Mouse (Mus musculus): ENCODE measurements at regions not wholly inside any gene's neighbourhood (a gene's known extent, or its start where the extent isn't known, plus 50 kb on each side); places are given as distances from the start of the nearest gene placed in this dataset.

DNA sequence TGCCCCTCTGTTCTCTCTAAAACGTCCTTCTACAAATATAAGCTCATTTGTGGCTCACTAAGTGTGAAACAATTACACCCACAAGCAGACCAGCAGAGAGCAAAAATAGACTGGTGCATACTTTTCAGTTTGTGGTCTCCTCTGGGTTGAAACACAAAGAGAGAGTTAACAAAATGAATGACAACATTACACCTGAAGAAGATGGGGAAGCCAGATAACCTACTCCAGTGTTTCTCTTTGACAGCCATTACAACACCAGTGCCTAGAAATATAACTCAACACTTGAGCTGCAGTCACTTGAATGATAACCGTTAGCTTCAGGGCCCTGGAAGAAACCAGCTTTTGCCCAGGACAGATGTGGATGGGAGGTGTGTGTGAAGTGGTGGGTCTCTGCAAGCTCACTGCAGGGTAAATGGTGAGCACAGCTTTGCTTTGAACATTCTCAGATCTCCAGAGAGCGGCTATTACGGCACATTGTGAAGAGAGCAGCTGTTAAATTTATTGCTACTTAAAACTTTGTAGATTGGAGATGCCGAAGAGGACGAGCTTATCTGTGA is 316.5 kb upstream of the 4930412O13Rik start:
- H3K27me3 ChIP-seq, result no peaks in the 10 kb centered on the region
- H3K4me1 ChIP-seq (replicated peaks), result no peaks in the 10 kb centered on the region; the same call in 1 of the 2 replicates
- no peaks in the 10 kb centered on the region for H3K36me3 ChIP-seq
- 18% methylated on average over 6 of the region's 6 CpGs for WGBS
- no peak overlapping the region for H3K9ac ChIP-seq
- no peaks in the 10 kb centered on the region for H3K9me3 ChIP-seq
- no peak overlapping the region for H3K4me2 ChIP-seq
- no peak overlapping the region for H3K4me3 ChIP-seq
- no peak overlapping the region for H3K27ac ChIP-seq (replicated peaks)
- no peak; the same call in 1 of the 2 replicates for ATAC-seq (ENCODE audit: low read depth)

DNA sequence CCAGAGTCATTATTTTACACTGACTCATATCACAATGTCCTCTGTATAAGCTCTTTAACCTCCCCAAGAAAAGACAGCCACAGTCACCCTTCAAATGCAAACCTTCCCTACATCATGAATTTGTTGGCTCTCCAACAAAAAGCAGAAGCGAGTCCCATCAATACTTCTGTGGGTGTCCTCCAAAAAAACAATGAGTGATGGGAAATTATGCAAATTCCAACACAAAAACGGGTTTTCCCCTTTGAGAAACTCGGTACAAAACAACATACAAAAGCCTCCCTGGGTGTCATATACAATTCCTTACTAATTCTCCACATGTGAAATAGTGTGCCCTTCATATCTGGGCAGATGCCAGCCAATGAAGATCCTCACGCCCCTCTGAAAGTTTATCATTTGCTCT is 311.8 kb upstream of the 4930412O13Rik start:
- no peak overlapping the region for H3K4me2 ChIP-seq
- ATAC-seq (ENCODE audit: low read depth), result no peak

DNA sequence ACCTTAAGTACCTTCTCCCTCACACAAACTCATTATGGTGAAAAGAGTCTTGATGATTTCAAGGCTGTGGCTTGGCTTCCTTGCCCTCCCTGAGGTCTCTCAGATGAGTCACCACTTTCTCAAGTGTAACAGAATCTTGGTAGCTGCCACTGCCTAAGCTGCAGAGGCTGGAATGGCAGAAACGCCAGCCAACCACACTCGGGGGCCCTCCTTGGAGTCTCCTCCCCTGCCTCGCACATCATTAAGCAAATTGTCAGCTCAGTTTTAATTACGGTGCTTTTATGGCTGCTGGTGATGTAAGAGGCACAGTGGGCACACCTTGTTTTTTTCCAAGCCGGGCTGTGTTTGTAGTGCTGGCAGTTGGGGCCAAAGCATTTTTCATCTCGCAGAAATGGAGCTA is 306.9 kb upstream of the 4930412O13Rik start:
- Histone ChIP-seq H3K4me1 (replicated peaks) (0 out of 2 replicates have a peak, but pooled peaks cover 6% of the 10 kb centered on the region), H3K4me2 (no peak overlapping the region), H3K9ac (no peak overlapping the region), H3K27me3 (no peaks in the 10 kb centered on the region), H3K36me3 (no peaks in the 10 kb centered on the region), H3K27ac (replicated peaks) (no peak overlapping the region), H3K9me3 (no peaks in the 10 kb centered on the region), H3K4me3 (no peak overlapping the region)
- WGBS, result 25% methylated on average over 6 of the region's 6 CpGs
- peak; percentile 92 for ATAC-seq (ENCODE audit: low read depth)

More for the DNA sequence above, 311.8 kb upstream of the 4930412O13Rik start:
- Histone ChIP-seq H3K4me3 (no peak overlapping the region), H3K9me3 (no peaks in the 10 kb centered on the region), H3K27me3 (no peaks in the 10 kb centered on the region), H3K36me3 (no peaks in the 10 kb centered on the region), H3K9ac (no peak overlapping the region), H3K27ac (replicated peaks) (no peak overlapping the region), H3K4me1 (replicated peaks) (peaks cover 1% of the 10 kb centered on the region; the same call in 1 of the 2 replicates)
- WGBS, result 82% methylated on average over 4 of the region's 4 CpGs

DNA sequence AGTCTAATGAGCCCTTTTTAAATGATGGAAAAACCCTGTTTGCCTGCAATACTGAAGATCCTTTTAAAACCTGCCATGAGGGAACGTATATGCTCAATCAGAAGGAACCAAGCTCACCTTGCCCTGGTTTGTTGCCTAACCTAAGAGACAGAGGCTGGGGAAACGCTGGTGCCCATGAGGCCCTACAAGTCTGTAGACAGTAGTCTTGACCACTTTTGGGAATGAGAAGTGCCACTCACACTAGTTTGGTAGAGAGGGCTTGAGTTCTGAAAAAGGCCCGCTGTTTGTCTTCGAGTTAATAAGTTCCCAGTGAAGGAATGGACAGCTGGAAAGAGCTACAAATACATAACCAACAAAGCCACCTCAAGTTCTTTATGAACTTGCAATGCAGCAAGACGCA is 306.4 kb upstream of the 4930412O13Rik start:
- no peak for ATAC-seq (ENCODE audit: low read depth)
- Histone ChIP-seq H3K27me3 (no peaks in the 10 kb centered on the region), H3K4me3 (no peak overlapping the region), H3K9me3 (no peaks in the 10 kb centered on the region), H3K36me3 (no peaks in the 10 kb centered on the region), H3K4me2 (no peak overlapping the region), H3K4me1 (replicated peaks) (0 out of 2 replicates have a peak, but pooled peaks cover 6% of the 10 kb centered on the region), H3K9ac (no peak overlapping the region), H3K27ac (replicated peaks) (no peak overlapping the region)
- WGBS, result 89% methylated on average over 5 of the region's 5 CpGs

DNA sequence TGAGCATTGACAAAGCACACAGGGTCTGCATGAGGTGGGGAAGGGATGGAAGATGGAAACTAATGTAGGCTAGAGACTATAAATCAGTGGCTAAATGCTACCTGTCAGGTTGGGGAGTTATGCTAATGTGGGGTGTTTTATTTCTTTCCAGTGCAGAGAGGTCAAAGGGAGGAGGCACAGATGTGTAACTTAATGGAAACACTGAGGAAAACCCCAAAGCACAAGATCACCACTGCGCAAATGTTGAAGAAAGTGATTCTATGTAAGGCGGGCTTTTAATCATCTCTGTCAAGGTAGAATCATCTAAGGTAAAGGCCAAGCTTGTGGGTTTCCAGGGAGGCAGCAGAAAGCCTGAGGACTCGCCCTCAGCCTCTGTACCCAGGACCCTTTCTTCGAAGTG is 303.2 kb upstream of the 4930412O13Rik start:
- no peaks in the 10 kb centered on the region for H3K36me3 ChIP-seq
- no peak overlapping the region for H3K4me3 ChIP-seq
- H3K27me3 ChIP-seq, result no peaks in the 10 kb centered on the region
- H3K9me3 ChIP-seq, result no peaks in the 10 kb centered on the region
- H3K27ac ChIP-seq (replicated peaks), result no peak overlapping the region
- ATAC-seq (ENCODE audit: low read depth), result no peak
- 0 out of 2 replicates have a peak, but pooled peaks cover 6% of the 10 kb centered on the region for H3K4me1 ChIP-seq (replicated peaks)
- H3K9ac ChIP-seq, result no peak overlapping the region
- 83% methylated on average over 4 of the region's 4 CpGs for WGBS
- H3K4me2 ChIP-seq, result no peak overlapping the region

DNA sequence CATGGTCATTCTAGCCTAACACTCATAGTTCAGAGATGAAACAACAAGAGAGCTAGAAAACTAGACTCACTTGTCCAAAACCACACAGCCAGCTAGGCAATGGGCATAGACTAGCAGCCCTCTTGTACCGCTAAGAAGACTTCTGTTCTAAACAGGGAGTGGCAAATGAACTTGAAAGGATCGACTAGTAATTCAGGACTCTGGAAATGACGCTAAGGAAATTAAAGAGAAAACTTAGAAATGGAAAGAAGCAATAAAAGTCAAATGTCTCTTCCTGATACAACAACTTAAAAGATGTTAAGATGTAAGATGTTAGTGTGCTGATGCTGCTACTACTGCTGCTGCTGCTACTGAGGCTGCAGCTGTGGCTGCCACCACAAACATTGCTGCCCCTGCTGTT is 293.7 kb upstream of the 4930412O13Rik start:
- WGBS, result 92% methylated on average over 3 of the region's 3 CpGs
- no peak for ATAC-seq (ENCODE audit: low read depth)
- Histone ChIP-seq H3K9ac (no peak overlapping the region), H3K36me3 (no peaks in the 10 kb centered on the region), H3K4me2 (no peak overlapping the region), H3K9me3 (no peaks in the 10 kb centered on the region), H3K27me3 (no peaks in the 10 kb centered on the region), H3K27ac (replicated peaks) (no peak overlapping the region), H3K4me3 (no peak overlapping the region), H3K4me1 (replicated peaks) (no peaks in the 10 kb centered on the region)

DNA sequence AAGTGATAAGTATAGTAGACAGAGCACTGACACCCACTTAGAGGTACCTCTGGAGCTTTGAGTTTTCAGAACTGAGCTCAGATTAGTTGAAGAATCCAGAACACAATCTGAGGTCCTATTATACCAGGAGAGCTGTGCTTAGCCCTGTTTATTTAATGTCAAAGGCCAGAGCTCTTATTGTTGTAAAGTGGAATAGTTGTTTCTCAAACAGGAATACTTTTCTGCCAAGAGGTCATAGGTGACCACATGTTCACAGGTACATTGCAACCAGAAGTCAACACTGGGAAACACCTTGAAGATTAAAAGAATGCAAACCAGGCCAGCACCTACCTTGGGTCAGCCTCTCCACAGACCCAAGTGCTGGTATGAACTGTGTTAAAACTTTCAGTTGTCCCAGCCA is 291.9 kb upstream of the 4930412O13Rik start:
- no peak for ATAC-seq (ENCODE audit: low read depth)
- no peaks in the 10 kb centered on the region for H3K27me3 ChIP-seq
- H3K36me3 ChIP-seq, result no peaks in the 10 kb centered on the region
- H3K4me1 ChIP-seq (replicated peaks), result no peaks in the 10 kb centered on the region
- no peak overlapping the region for H3K4me2 ChIP-seq
- no peak overlapping the region for H3K27ac ChIP-seq (replicated peaks)
- H3K4me3 ChIP-seq, result no peak overlapping the region
- no peaks in the 10 kb centered on the region for H3K9me3 ChIP-seq
- H3K9ac ChIP-seq, result no peak overlapping the region

DNA sequence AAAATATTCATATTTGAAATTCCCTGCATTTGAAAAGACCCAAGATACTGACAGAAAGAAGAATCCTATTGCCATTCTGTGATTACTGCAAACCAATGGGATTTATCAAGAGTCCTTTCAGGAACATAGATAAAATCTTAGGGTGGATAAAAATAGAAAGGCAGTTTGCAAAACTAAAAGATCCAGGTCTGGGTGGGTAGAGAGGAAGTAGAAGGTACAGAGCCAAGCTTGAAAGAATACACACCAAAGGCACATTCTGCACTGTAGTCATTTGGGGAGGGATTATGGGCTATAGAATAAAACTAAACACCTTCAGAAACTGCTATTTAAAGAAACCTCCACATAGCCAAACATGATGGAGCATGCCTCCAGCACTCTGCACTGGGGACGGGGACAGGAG is 288.5 kb upstream of the 4930412O13Rik start:
- Histone ChIP-seq H3K4me3 (no peak overlapping the region), H3K4me2 (no peak overlapping the region), H3K9ac (no peak overlapping the region), H3K9me3 (no peaks in the 10 kb centered on the region), H3K27ac (replicated peaks) (no peak overlapping the region), H3K4me1 (replicated peaks) (no peaks in the 10 kb centered on the region), H3K36me3 (no peaks in the 10 kb centered on the region), H3K27me3 (no peaks in the 10 kb centered on the region)
- no peak for ATAC-seq (ENCODE audit: low read depth)
- 77% methylated on average over 1 of the region's 1 CpGs for WGBS

DNA sequence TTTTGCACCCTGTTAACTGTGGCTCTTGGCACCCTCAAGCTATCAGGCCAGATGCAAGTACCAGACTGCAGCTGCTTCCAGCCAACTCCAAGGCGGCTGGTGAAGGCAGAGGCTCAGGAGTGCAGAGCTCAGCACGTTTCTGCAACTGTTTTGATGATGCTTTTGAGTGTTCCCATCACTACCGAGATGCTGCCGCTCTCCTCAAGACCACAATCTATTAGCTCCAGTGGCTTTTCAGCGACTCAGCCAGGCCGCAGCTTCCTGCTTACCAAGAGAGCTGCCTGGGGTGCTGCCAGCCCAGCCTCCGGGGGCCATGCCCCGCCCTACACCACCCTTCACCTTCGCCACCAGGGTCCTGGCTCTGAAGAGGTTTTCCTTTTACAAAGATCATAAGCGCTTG is 287.1 kb upstream of the 4930412O13Rik start:
- 50% methylated on average over 10 of the region's 10 CpGs for WGBS
- Histone ChIP-seq H3K4me2 (no peak overlapping the region), H3K9ac (no peak overlapping the region), H3K27ac (replicated peaks) (no peak overlapping the region), H3K4me1 (replicated peaks) (no peaks in the 10 kb centered on the region), H3K27me3 (no peaks in the 10 kb centered on the region), H3K36me3 (no peaks in the 10 kb centered on the region), H3K4me3 (no peak overlapping the region), H3K9me3 (no peaks in the 10 kb centered on the region)
- ATAC-seq (ENCODE audit: low read depth), result no peak

DNA sequence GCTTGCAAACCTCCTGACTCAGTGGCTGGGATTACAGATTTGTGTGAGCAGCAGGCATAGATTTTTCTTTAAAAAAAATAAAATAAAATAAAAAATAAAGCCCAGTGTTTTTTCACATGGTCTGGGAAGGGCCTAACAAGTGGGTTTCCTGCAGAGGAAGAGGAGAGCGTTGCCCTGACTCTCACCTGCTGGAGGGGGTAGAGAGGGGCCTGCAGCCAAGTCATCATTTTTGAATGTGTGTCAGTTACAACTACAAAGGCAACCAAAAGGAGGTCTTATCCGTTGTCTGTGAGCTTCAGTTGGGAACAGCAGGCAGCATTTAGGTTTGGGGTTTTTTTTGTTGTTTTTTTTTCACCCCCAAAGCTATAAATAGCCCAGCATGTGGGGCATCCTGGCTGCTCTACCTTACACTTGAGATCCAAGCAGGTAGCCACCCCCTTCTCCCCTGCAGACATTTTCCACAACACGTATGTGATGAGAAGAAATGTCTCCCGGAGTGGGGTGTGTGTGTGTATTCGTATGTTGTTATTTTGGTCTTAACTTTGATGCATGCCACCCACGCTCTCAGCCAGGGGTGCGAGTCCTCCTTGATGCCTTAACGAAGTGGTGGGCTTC is 285.7 kb upstream of the 4930412O13Rik start:
- Histone ChIP-seq H3K36me3 (no peaks in the 10 kb centered on the region), H3K27me3 (no peaks in the 10 kb centered on the region), H3K9me3 (no peaks in the 10 kb centered on the region), H3K4me3 (no peak overlapping the region), H3K27ac (replicated peaks) (no peak overlapping the region), H3K9ac (no peak overlapping the region), H3K4me1 (replicated peaks) (no peaks in the 10 kb centered on the region), H3K4me2 (no peak overlapping the region)
- WGBS, result 77% methylated on average over 8 of the region's 8 CpGs
- ATAC-seq (ENCODE audit: low read depth), result no peak

DNA sequence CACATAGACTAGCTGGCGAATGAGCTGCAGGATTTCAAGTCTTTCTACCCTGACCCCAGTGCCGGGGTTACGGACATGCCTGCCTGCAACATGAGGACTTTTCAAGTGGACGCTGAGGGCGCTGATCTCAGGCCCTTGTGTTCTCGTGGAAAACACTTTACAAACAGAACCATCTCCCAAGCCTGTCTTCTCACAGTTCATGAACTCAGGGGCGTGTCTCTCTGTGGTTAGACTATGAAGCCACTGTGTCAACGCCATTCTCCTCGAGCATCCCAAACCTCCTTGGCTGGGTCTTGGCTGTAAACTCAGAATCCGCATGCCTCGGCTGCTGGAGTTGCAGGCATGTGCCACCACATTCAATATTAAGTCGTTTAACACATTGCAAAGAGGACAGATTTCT is 284.9 kb upstream of the 4930412O13Rik start:
- H3K27ac ChIP-seq (replicated peaks), result no peak overlapping the region
- no peaks in the 10 kb centered on the region for H3K4me1 ChIP-seq (replicated peaks)
- H3K9me3 ChIP-seq, result no peaks in the 10 kb centered on the region
- no peak overlapping the region for H3K4me3 ChIP-seq
- H3K27me3 ChIP-seq, result no peaks in the 10 kb centered on the region
- no peak for ATAC-seq (ENCODE audit: low read depth)
- WGBS, result 77% methylated on average over 12 of the region's 12 CpGs
- no peaks in the 10 kb centered on the region for H3K36me3 ChIP-seq
- H3K4me2 ChIP-seq, result no peak overlapping the region
- no peak overlapping the region for H3K9ac ChIP-seq

DNA sequence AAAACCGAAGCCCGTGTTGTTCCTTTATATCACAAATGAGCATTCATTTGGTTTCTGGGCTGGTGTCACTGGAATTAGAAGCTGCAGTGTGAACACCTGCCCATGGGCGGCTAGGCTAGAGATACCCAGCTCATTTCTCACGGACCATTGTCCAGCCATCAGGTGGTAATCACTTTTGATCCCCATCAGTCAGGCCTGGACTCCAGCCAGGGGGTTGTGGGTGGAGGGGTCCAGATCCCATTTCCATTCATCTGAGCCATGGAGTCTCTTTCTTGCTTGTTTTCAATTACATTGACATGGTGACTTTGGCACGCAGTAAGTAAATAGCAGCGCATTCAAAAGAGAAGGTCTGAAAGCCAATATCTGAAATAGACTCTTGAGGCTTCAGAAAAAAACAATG is 276.1 kb upstream of the 4930412O13Rik start:
- Histone ChIP-seq H3K36me3 (no peaks in the 10 kb centered on the region), H3K27ac (replicated peaks) (no peak overlapping the region), H3K9me3 (no peaks in the 10 kb centered on the region), H3K4me3 (no peak overlapping the region), H3K27me3 (no peaks in the 10 kb centered on the region), H3K4me2 (no peak overlapping the region), H3K4me1 (replicated peaks) (0 out of 2 replicates have a peak, but pooled peaks cover 6% of the 10 kb centered on the region), H3K9ac (no peak overlapping the region)
- ATAC-seq (ENCODE audit: low read depth), result peak; percentile 27; the same call in 1 of the 2 replicates
- 50% methylated on average over 6 of the region's 6 CpGs for WGBS

DNA sequence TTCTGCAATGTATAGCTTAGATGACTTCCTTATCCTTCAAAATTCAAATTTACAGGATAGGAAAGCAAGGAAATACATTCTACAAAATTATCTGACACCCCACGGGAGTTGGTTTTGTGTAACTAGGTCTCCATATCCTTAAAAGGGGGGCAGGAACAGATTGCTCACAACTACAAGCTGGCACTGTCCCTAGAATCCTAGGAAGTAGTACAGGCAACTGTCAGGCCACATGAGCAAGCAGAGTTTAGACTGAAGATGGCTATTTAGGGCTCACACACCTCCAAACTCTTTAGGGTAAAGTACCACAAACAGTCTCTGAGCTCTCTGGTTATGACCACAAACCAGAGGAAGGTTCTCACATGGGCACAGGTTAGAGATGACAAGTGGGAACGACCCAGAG is 273.5 kb upstream of the 4930412O13Rik start:
- Histone ChIP-seq H3K27me3 (no peaks in the 10 kb centered on the region), H3K9me3 (no peaks in the 10 kb centered on the region), H3K4me2 (no peak overlapping the region), H3K4me3 (no peak overlapping the region), H3K27ac (replicated peaks) (no peak overlapping the region), H3K4me1 (replicated peaks) (0 out of 2 replicates have a peak, but pooled peaks cover 6% of the 10 kb centered on the region), H3K36me3 (no peaks in the 10 kb centered on the region), H3K9ac (no peak overlapping the region)
- no peak for ATAC-seq (ENCODE audit: low read depth)
- 80% methylated on average over 2 of the region's 2 CpGs for WGBS

Measured in neural tube, embryonic 13.5 days (tissue).